Mouse (Mus musculus): Measurements from ENCODE around the gene Kcnh6. TPM values are rescaled to one million over a fixed set of nuclear protein-coding genes. Genes with fewer than 3 reads are reported as not detected.
A peak's percentile ranks its signal among the peaks of the same experiment; 100 is the strongest.

Kcnh6 gene
- polyA plus RNA-seq, 1 experiment from 2014 or later = 0.33 TPM

- no peak overlapping the region for H3K4me3 ChIP-seq
- no peaks in the 10 kb centered on the region; the same call in 1 of the 2 replicates for H3K4me1 ChIP-seq
- H3K9me3 ChIP-seq (replicated peaks) = no peaks in the 10 kb centered on the region
- no peaks in the 10 kb centered on the region for H3K27me3 ChIP-seq (ENCODE audit: low read depth, poor library complexity, severe bottlenecking)
- 79% methylated on average over 4 of the region's 4 CpGs for WGBS
- no peaks in the 10 kb centered on the region for H3K36me3 ChIP-seq
- H3K27ac ChIP-seq (replicated peaks) = no peak overlapping the region
- no peak for DNase-seq (ENCODE audit: low spot score)
Observed at GRCm38 (mm10) chr11:105984452-105984851, 23.5 kb upstream of the Kcnh6 start.

GRCm38 (mm10) chr11:105987446-105987845, 20.5 kb upstream of the Kcnh6 start:
- H3K4me1 ChIP-seq = no peaks in the 10 kb centered on the region; the same call in 1 of the 2 replicates
- no peaks in the 10 kb centered on the region for H3K36me3 ChIP-seq
- no peak for DNase-seq (ENCODE audit: low spot score)
- no peaks in the 10 kb centered on the region for H3K9me3 ChIP-seq (replicated peaks)
- H3K4me3 ChIP-seq = no peak overlapping the region
- H3K27ac ChIP-seq (replicated peaks) = no peak overlapping the region
- WGBS = 88% methylated on average over 6 of the region's 6 CpGs
- no peaks in the 10 kb centered on the region for H3K27me3 ChIP-seq (ENCODE audit: low read depth, poor library complexity, severe bottlenecking)

- Histone ChIP-seq H3K4me1 (no peaks in the 10 kb centered on the region; the same call in 1 of the 2 replicates), H3K9me3 (replicated peaks) (no peaks in the 10 kb centered on the region), H3K27me3 (ENCODE audit: low read depth, poor library complexity, severe bottlenecking) (no peaks in the 10 kb centered on the region), H3K27ac (replicated peaks) (no peak overlapping the region), H3K36me3 (no peaks in the 10 kb centered on the region), H3K4me3 (no peak overlapping the region)
- 83% methylated on average over 6 of the region's 6 CpGs for WGBS
- no peak for DNase-seq (ENCODE audit: low spot score)
Observed at GRCm38 (mm10) chr11:105989446-105989845, 18.5 kb upstream of the Kcnh6 start.

- H3K27ac ChIP-seq (replicated peaks) = no peak overlapping the region
- no peak for DNase-seq (ENCODE audit: low spot score)
- H3K27me3 ChIP-seq (ENCODE audit: low read depth, poor library complexity, severe bottlenecking) = no peaks in the 10 kb centered on the region
- H3K4me3 ChIP-seq = no peak overlapping the region
- H3K4me1 ChIP-seq = no peaks in the 10 kb centered on the region; the same call in 1 of the 2 replicates
- WGBS = 72% methylated on average over 2 of the region's 2 CpGs
- no peaks in the 10 kb centered on the region for H3K36me3 ChIP-seq
- no peaks in the 10 kb centered on the region for H3K9me3 ChIP-seq (replicated peaks)
Observed at GRCm38 (mm10) chr11:105990231-105990630, 17.7 kb upstream of the Kcnh6 start.

GRCm38 (mm10) chr11:105994375-105994774, 13.5 kb upstream of the Kcnh6 start, which contains the start of gene Ace3:
TSS of gene Ace3 (plus strand) at chr11:105994675.
- Histone ChIP-seq H3K4me3 (no peak within 1 kb of the TSS), H3K27ac (replicated peaks) (no peak within 1 kb of the TSS), H3K4me1 (no peaks in the 10 kb centered on the region; the same call in 1 of the 2 replicates), H3K9me3 (replicated peaks) (no peaks in the 10 kb centered on the region), H3K27me3 (ENCODE audit: low read depth, poor library complexity, severe bottlenecking) (no peaks in the 10 kb centered on the region), H3K36me3 (no peaks in the 10 kb centered on the region)
- no peak for DNase-seq (ENCODE audit: low spot score)
- 94% methylated on average over 3 of the region's 3 CpGs for WGBS

GRCm38 (mm10) chr11:106000062-106000461, 7.9 kb upstream of the Kcnh6 start:
- Histone ChIP-seq H3K27me3 (ENCODE audit: low read depth, poor library complexity, severe bottlenecking) (no peaks in the 10 kb centered on the region), H3K27ac (replicated peaks) (no peak overlapping the region), H3K36me3 (no peaks in the 10 kb centered on the region), H3K9me3 (replicated peaks) (no peaks in the 10 kb centered on the region), H3K4me3 (no peak overlapping the region), H3K4me1 (no peaks in the 10 kb centered on the region)
- 91% methylated on average over 6 of the region's 6 CpGs for WGBS
- DNase-seq (ENCODE audit: low spot score) = no peak

- no peak for DNase-seq (ENCODE audit: low spot score)
- H3K27me3 ChIP-seq (ENCODE audit: low read depth, poor library complexity, severe bottlenecking) = no peaks in the 10 kb centered on the region
- 46% methylated on average over 4 of the region's 4 CpGs for WGBS
- no peak overlapping the region for H3K27ac ChIP-seq (replicated peaks)
- H3K4me1 ChIP-seq = no peaks in the 10 kb centered on the region
- H3K36me3 ChIP-seq = no peaks in the 10 kb centered on the region
- no peak overlapping the region for H3K4me3 ChIP-seq
- H3K9me3 ChIP-seq (replicated peaks) = no peaks in the 10 kb centered on the region
Observed at GRCm38 (mm10) chr11:106001718-106002117, 6.2 kb upstream of the Kcnh6 start.

GRCm38 (mm10) chr11:106004576-106004975, 3.3 kb upstream of the Kcnh6 start:
- WGBS = 82% methylated on average over 1 of the region's 1 CpGs
- no peak for DNase-seq (ENCODE audit: low spot score)
- H3K27me3 ChIP-seq (ENCODE audit: low read depth, poor library complexity, severe bottlenecking) = peaks cover 13% of the 10 kb centered on the region
- H3K4me1 ChIP-seq = peaks cover 15% of the 10 kb centered on the region
- H3K27ac ChIP-seq (replicated peaks) = no peak overlapping the region
- H3K9me3 ChIP-seq (replicated peaks) = no peaks in the 10 kb centered on the region
- no peak overlapping the region for H3K4me3 ChIP-seq
- H3K36me3 ChIP-seq = no peaks in the 10 kb centered on the region

GRCm38 (mm10) chr11:106005970-106006369, 2.0 kb upstream of the Kcnh6 start:
- Histone ChIP-seq H3K4me3 (no peak overlapping the region), H3K4me1 (peaks cover 15% of the 10 kb centered on the region), H3K27ac (replicated peaks) (no peak overlapping the region), H3K9me3 (replicated peaks) (no peaks in the 10 kb centered on the region), H3K36me3 (no peaks in the 10 kb centered on the region), H3K27me3 (ENCODE audit: low read depth, poor library complexity, severe bottlenecking) (peaks cover 13% of the 10 kb centered on the region)
- no peak for DNase-seq (ENCODE audit: low spot score)
- 60% methylated on average over 5 of the region's 5 CpGs for WGBS

- Histone ChIP-seq H3K9me3 (replicated peaks) (no peaks in the 10 kb centered on the region), H3K27me3 (ENCODE audit: low read depth, poor library complexity, severe bottlenecking) (peaks cover 16% of the 10 kb centered on the region), H3K4me3 (no peak overlapping the region), H3K4me1 (peaks cover 27% of the 10 kb centered on the region), H3K27ac (replicated peaks) (no peak overlapping the region), H3K36me3 (no peaks in the 10 kb centered on the region)
- 59% methylated on average over 7 of the region's 7 CpGs for WGBS
- DNase-seq (ENCODE audit: low spot score) = no peak
Observed at GRCm38 (mm10) chr11:106012711-106013110, 4.8 kb downstream of the Kcnh6 start.

- H3K27ac ChIP-seq (replicated peaks) = no peak overlapping the region
- 78% methylated on average over 11 of the region's 11 CpGs for WGBS
- no peak overlapping the region for H3K4me3 ChIP-seq
- H3K27me3 ChIP-seq (ENCODE audit: low read depth, poor library complexity, severe bottlenecking) = peaks cover 11% of the 10 kb centered on the region
- DNase-seq (ENCODE audit: low spot score) = no peak
- H3K9me3 ChIP-seq (replicated peaks) = no peaks in the 10 kb centered on the region
- no peaks in the 10 kb centered on the region for H3K36me3 ChIP-seq
- peaks cover 20% of the 10 kb centered on the region for H3K4me1 ChIP-seq
Observed at GRCm38 (mm10) chr11:106013556-106014225, 5.8 kb downstream of the Kcnh6 start.

- Histone ChIP-seq H3K4me3 (no peak overlapping the region), H3K9me3 (replicated peaks) (no peaks in the 10 kb centered on the region), H3K4me1 (peaks cover 28% of the 10 kb centered on the region), H3K27ac (replicated peaks) (no peak overlapping the region), H3K27me3 (ENCODE audit: low read depth, poor library complexity, severe bottlenecking) (peaks cover 32% of the 10 kb centered on the region), H3K36me3 (no peaks in the 10 kb centered on the region)
- DNase-seq (ENCODE audit: low spot score) = no peak
- WGBS = 85% methylated on average over 5 of the region's 5 CpGs
Observed at GRCm38 (mm10) chr11:106016440-106016839, 8.5 kb downstream of the Kcnh6 start.

- WGBS = under 1% methylated on average over 50 of the region's 50 CpGs
- peak overlapping the region; percentile 49 for H3K27ac ChIP-seq (replicated peaks)
- peaks cover 35% of the 10 kb centered on the region for H3K27me3 ChIP-seq (ENCODE audit: low read depth, poor library complexity, severe bottlenecking)
- no peaks in the 10 kb centered on the region for H3K9me3 ChIP-seq (replicated peaks)
- peak; percentile 57 for DNase-seq (ENCODE audit: low spot score)
- peak overlapping the region; percentile 58 for H3K4me3 ChIP-seq
- peaks cover 15% of the 10 kb centered on the region for H3K4me1 ChIP-seq
- H3K36me3 ChIP-seq = no peaks in the 10 kb centered on the region
Observed at GRCm38 (mm10) chr11:106020051-106020763, 12.3 kb downstream of the Kcnh6 start.

Data from midbrain, embryonic 10.5 days (tissue).